Mouse (Mus musculus): ENCODE measurements around the gene Srl. TPM values are rescaled to one million over a fixed set of nuclear protein-coding genes. Genes with fewer than 3 reads are reported as not detected.

The Srl gene
- polyA plus RNA-seq, 1 experiment: 10.0 TPM

DNA sequence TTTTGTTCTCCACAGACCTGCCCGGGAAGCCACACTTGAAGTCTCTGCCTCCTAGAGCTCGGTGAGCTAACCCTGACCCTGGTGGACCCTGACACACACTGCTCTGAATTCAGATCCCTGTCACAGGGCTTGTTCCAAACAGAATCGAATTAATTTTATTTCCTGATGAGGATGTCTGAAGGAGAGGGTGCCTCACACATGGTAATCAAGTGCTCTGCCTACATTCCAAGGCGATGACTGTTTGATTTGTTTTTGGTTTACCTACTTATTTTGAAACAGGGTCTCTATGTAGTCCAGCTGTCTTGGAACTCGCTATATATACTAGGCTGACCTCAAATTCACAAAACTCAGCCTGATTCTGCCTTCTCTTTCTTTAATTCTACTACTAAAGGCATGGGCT, 68.4 kb downstream of the Srl start:
- 69% methylated on average over 5 of the region's 5 CpGs for WGBS
- no peak overlapping the region for H3K27ac ChIP-seq (ENCODE audit: insufficient read depth, low read length)

DNA sequence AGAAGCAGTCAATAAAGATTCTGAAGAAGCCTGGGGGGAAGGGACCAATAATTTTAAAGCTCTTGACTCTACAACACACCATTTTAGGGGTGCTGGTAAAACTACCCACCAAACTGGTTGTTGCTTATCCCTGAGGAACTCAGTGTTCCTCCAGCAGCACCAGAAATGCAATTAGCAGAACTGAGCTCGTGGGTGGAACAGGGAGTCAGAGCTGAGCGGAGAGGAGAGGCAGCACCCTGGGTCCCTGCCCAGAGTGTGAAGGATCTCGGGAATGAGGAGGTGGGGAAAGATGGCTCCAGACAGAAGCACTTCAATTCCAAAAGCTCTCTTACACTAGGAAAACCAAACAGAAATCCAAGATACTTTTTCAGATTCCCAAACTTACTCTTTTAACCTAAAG, 68.9 kb downstream of the Srl start:
- 63% methylated on average over 3 of the region's 3 CpGs for WGBS
- TF ChIP-seq CTCF (IDR thresholded peaks at IDR 0.05; ENCODE audit: borderline replicate concordance, insufficient read depth, low read depth, low read length): no peak
- TF ChIP-seq POLR2A (IDR thresholded peaks at IDR 0.05; ENCODE audit: borderline replicate concordance, insufficient read depth, low read length): no peak
- H3K4me3 ChIP-seq (replicated peaks; ENCODE audit: insufficient read depth, low read depth, low read length): no peak overlapping the region
- no peak overlapping the region for H3K27ac ChIP-seq (ENCODE audit: insufficient read depth, low read length)
- no peaks in the 10 kb centered on the region for H3K4me1 ChIP-seq (ENCODE audit: control insufficient read depth, insufficient read depth, low read length)
- H3K27me3 ChIP-seq (ENCODE audit: control insufficient read depth, insufficient read depth, low read length): no peaks in the 10 kb centered on the region
- no peak for DNase-seq

More for the DNA sequence above, 68.4 kb downstream of the Srl start:
- no peak for DNase-seq
- TF ChIP-seq POLR2A (IDR thresholded peaks at IDR 0.05; ENCODE audit: borderline replicate concordance, insufficient read depth, low read length) (no peak), CTCF (IDR thresholded peaks at IDR 0.05; ENCODE audit: borderline replicate concordance, insufficient read depth, low read depth, low read length) (no peak)
- no peak overlapping the region for H3K4me3 ChIP-seq (replicated peaks; ENCODE audit: insufficient read depth, low read depth, low read length)
- no peaks in the 10 kb centered on the region for H3K4me1 ChIP-seq (ENCODE audit: control insufficient read depth, insufficient read depth, low read length)
- H3K27me3 ChIP-seq (ENCODE audit: control insufficient read depth, insufficient read depth, low read length): no peaks in the 10 kb centered on the region

DNA sequence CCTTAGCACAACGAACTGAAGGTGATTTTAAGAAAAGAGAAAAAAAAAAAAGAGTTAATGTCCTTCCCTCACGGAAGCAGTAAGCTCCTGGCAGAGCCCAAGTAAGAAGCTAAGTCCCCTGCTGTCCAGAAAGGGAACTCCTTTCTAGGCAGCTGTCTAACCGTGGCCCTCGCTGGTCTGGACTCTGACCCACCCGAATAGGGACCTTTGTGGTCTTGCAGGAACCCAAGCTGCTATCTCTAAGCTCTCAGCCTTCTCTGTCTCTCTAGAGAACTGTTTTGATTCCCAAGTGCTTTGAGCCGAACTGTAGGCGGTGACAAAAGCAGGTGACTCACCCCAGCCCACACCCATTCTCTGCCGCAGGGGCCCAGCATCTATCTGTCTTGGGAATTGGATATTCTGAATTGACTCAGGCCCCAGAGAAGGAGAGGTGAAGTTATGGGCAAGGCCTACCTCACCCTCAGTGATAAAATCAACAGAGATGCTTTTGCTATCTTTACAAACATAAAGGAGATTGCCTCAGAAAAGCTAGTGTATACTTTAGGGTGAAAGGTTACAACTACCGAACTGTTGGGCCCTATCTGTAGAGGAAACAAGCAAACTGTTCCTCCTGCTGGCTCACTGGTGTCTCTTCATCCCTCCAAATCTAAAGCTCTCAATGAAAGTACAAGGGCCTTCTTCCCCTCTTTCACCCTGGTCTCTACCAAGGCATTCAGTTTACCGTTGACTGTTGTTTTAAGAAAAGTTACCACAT, 71.8 kb downstream of the Srl start:
- no peaks in the 10 kb centered on the region for H3K4me1 ChIP-seq (ENCODE audit: control insufficient read depth, insufficient read depth, low read length)
- TF ChIP-seq CTCF (IDR thresholded peaks at IDR 0.05; ENCODE audit: borderline replicate concordance, insufficient read depth, low read depth, low read length): no peak
- no peak for TF ChIP-seq POLR2A (IDR thresholded peaks at IDR 0.05; ENCODE audit: borderline replicate concordance, insufficient read depth, low read length)
- no peaks in the 10 kb centered on the region for H3K27me3 ChIP-seq (ENCODE audit: control insufficient read depth, insufficient read depth, low read length)
- H3K4me3 ChIP-seq (replicated peaks; ENCODE audit: insufficient read depth, low read depth, low read length): no peak overlapping the region
- WGBS: 76% methylated on average over 10 of the region's 10 CpGs
- no peak overlapping the region for H3K27ac ChIP-seq (ENCODE audit: insufficient read depth, low read length)
- no peak for DNase-seq

DNA sequence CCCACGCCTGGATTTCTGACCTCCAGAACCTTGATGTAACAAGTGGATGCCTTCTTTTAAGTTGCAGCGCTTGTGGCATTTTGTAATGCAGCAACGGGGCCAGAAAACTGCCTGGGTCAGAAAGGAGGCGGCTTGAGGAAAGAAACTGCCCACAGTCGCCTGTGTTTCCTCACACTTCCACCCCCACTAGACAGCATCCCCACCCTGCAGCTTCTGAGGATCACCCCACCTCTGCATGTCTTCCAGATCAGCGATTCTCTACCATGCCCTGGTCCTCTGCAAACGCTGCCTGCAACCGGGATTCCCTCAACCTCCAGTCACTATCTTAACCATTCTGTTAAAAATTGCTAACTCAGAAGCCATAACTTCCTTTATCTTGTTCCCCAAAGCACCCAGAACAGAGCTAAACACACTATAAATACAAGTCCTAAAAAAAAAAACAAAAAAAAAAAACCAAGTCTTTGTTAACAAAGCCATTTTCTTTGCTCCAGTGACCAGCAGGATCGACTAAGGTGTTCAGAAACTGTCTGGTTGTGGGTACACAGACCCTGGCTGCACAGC, 77.0 kb downstream of the Srl start:
- H3K4me1 ChIP-seq (ENCODE audit: control insufficient read depth, insufficient read depth, low read length): no peaks in the 10 kb centered on the region
- H3K27ac ChIP-seq (ENCODE audit: insufficient read depth, low read length): no peak overlapping the region
- no peaks in the 10 kb centered on the region for H3K27me3 ChIP-seq (ENCODE audit: control insufficient read depth, insufficient read depth, low read length)
- WGBS: 75% methylated on average over 9 of the region's 9 CpGs
- no peak overlapping the region for H3K4me3 ChIP-seq (replicated peaks; ENCODE audit: insufficient read depth, low read depth, low read length)
- TF ChIP-seq CTCF (IDR thresholded peaks at IDR 0.05; ENCODE audit: borderline replicate concordance, insufficient read depth, low read depth, low read length) (no peak), POLR2A (IDR thresholded peaks at IDR 0.05; ENCODE audit: borderline replicate concordance, insufficient read depth, low read length) (no peak)
- DNase-seq: no peak

DNA sequence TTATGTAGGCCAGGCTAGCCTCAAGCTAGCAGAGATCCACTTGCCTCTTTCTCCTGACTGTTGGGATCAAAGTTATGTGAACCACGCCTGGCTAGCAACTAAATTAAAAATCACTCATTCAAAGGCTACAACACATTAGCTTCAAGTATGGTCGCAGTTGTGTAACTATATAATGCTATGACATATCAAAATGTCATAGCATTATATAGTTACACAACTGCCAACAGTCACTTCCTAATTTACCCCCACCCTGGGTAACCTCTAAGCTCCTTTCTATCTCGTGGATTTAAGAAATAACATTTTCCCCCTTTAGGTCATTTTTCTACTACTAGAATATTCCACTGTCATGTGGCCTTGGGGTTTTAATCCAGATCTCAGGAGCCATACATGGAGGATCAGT, 83.7 kb downstream of the Srl start:
- WGBS: 89% methylated on average over 3 of the region's 3 CpGs
- TF ChIP-seq CTCF (IDR thresholded peaks at IDR 0.05; ENCODE audit: borderline replicate concordance, insufficient read depth, low read depth, low read length) (no peak), POLR2A (IDR thresholded peaks at IDR 0.05; ENCODE audit: borderline replicate concordance, insufficient read depth, low read length) (no peak)
- Histone ChIP-seq H3K27ac (ENCODE audit: insufficient read depth, low read length) (no peak overlapping the region), H3K4me3 (replicated peaks; ENCODE audit: insufficient read depth, low read depth, low read length) (no peak overlapping the region), H3K4me1 (ENCODE audit: control insufficient read depth, insufficient read depth, low read length) (no peaks in the 10 kb centered on the region), H3K27me3 (ENCODE audit: control insufficient read depth, insufficient read depth, low read length) (no peaks in the 10 kb centered on the region)
- DNase-seq: no peak

DNA sequence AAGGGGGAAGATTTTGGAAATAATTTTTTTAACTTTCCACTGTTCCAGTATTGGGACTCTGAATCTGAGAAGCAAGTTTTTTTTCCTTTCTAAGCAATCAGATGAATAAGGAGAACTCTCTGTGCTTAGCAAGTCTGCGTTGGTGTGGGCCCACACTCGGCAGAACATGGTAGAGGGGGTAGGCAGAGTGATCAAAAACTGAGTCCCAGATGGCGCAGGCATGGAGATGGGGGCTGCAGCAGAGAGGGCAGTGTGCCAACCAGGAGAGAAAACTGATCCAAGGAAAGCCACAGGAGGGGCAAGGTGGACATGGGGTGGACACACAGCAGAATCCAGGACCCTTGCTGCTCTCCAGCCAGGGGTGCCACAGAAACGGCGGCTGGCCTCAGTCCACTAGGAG, 85.2 kb downstream of the Srl start:
- no peak for DNase-seq
- H3K27ac ChIP-seq (ENCODE audit: insufficient read depth, low read length): no peak overlapping the region
- H3K27me3 ChIP-seq (ENCODE audit: control insufficient read depth, insufficient read depth, low read length): no peaks in the 10 kb centered on the region
- no peak overlapping the region for H3K4me3 ChIP-seq (replicated peaks; ENCODE audit: insufficient read depth, low read depth, low read length)
- WGBS: 26% methylated on average over 5 of the region's 5 CpGs
- TF ChIP-seq POLR2A (IDR thresholded peaks at IDR 0.05; ENCODE audit: borderline replicate concordance, insufficient read depth, low read length) (no peak), CTCF (IDR thresholded peaks at IDR 0.05; ENCODE audit: borderline replicate concordance, insufficient read depth, low read depth, low read length) (no peak)
- H3K4me1 ChIP-seq (ENCODE audit: control insufficient read depth, insufficient read depth, low read length): no peaks in the 10 kb centered on the region

DNA sequence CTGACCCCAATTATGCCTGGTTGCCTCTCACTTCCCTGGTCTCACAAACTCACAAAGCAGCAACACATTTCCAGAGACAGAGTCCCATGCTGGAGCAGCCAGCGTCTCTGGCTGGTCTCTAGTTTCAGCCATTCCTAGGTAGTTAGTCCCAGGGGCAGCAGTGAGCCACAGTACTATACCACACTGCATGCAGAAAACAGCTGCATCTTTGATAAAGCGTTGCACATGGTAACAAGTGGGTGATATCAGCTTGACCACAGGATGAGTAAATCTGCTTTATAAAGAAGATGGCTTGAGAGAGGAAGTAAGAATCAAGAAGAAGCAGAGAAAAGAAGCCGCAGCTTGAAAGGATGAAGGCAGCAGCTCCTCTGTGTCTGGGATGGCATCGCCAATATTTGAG, 85.9 kb downstream of the Srl start:
- no peak for TF ChIP-seq POLR2A (IDR thresholded peaks at IDR 0.05; ENCODE audit: borderline replicate concordance, insufficient read depth, low read length)
- no peak for TF ChIP-seq CTCF (IDR thresholded peaks at IDR 0.05; ENCODE audit: borderline replicate concordance, insufficient read depth, low read depth, low read length)
- Histone ChIP-seq H3K4me1 (ENCODE audit: control insufficient read depth, insufficient read depth, low read length) (no peaks in the 10 kb centered on the region), H3K27ac (ENCODE audit: insufficient read depth, low read length) (no peak overlapping the region), H3K27me3 (ENCODE audit: control insufficient read depth, insufficient read depth, low read length) (no peaks in the 10 kb centered on the region), H3K4me3 (replicated peaks; ENCODE audit: insufficient read depth, low read depth, low read length) (no peak overlapping the region)
- no peak for DNase-seq
- 90% methylated on average over 4 of the region's 4 CpGs for WGBS

DNA sequence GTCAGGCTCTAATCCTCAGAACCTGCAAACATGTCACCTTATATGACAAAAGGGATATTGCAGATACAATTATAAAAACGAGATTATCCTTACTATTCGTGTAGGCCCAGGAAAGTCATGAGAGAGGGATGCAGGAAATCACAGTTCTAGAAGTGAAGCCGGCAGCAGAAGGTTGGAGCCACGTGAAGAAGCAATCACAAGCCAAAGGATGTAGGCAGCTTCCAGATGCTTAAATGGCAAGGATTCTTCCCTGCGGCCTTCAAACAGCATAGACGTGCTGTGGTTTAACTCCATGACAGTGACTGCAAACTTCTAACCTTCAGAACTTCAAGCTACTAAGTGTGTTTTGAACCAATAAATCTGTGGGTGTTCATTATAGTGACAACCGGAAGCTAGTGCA, 87.1 kb downstream of the Srl start:
- WGBS: 88% methylated on average over 7 of the region's 7 CpGs
- DNase-seq: no peak
- no peak for TF ChIP-seq POLR2A (IDR thresholded peaks at IDR 0.05; ENCODE audit: borderline replicate concordance, insufficient read depth, low read length)
- Histone ChIP-seq H3K27ac (ENCODE audit: insufficient read depth, low read length) (no peak overlapping the region), H3K4me3 (replicated peaks; ENCODE audit: insufficient read depth, low read depth, low read length) (no peak overlapping the region), H3K27me3 (ENCODE audit: control insufficient read depth, insufficient read depth, low read length) (no peaks in the 10 kb centered on the region), H3K4me1 (ENCODE audit: control insufficient read depth, insufficient read depth, low read length) (no peaks in the 10 kb centered on the region)

Data from cerebellum, adult 2 months (tissue).